ENCODE assay signal across 8 mouse cellular contexts in the genomic region with DNA sequence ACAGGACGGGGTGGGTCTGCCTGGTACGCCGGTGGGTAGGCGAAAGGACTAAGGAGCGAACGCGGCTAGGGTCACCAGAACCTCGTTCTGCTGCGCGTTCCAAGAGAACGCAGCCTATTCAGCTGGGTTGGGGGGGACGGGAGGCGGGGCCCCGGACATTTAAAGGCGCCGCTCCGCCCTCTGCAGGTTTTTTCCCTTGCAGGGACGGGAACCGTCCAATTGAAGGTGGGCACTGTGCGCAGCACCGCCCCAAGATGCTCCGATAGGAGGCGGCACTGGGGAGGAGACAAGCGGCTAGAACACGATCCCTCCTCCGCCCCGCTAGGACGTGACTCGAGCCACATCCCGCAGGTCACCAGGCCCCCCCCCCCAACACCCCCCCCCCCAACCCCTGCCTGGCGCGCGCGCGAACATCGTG. TPM values are rescaled to one million over a fixed set of nuclear protein-coding genes. Genes with fewer than 3 reads are reported as not detected.
A peak's percentile ranks its signal among the peaks of the same experiment; 100 is the strongest.
DNase-seq lines count a peak whose midpoint lies in the region; ATAC-seq and TF ChIP-seq lines count a peak whose summit lies in the region.

No protein-coding gene starts in this region.

- peak overlapping the region; percentile 79 for H3K4me2 ChIP-seq in heart, embryonic 13.5 days
- H3K4me2 ChIP-seq in liver, embryonic 12.5 days, result peak overlapping the region; percentile 91
- peak overlapping the region; percentile 85 for H3K4me2 ChIP-seq in stomach, embryonic 15.5 days

- H3K27ac ChIP-seq in heart, embryonic 13.5 days (replicated peaks), result peak overlapping the region; percentile 100
- peak overlapping the region; percentile 93 for H3K27ac ChIP-seq in liver, embryonic 12.5 days
- peak overlapping the region; percentile 99 for H3K27ac ChIP-seq in stomach, embryonic 15.5 days

- H3K36me3 ChIP-seq in C2C12 (ENCODE audit: control insufficient read depth, insufficient read depth), result peaks cover 26% of the 10 kb centered on the region
- H3K36me3 ChIP-seq in erythroblast, embryonic 14.5 days (ENCODE audit: control insufficient read depth), result peaks cover 44% of the 10 kb centered on the region
- H3K36me3 ChIP-seq in heart, embryonic 13.5 days, result peaks cover 46% of the 10 kb centered on the region
- H3K36me3 ChIP-seq in liver, embryonic 12.5 days, result peaks cover 36% of the 10 kb centered on the region
- peaks cover 27% of the 10 kb centered on the region for H3K36me3 ChIP-seq in stomach, embryonic 15.5 days

- peaks cover 40% of the 10 kb centered on the region for H3K79me2 ChIP-seq in C2C12 (ENCODE audit: control insufficient read depth, insufficient read depth)

- ATAC-seq in heart, embryonic 13.5 days (ENCODE audit: extremely low read depth, insufficient number of reproducible peaks, low FRiP score, low TSS enrichment), result peak; percentile 92
- peak; percentile 93 for ATAC-seq in liver, embryonic 12.5 days
- peak; percentile 94 for ATAC-seq in stomach, embryonic 15.5 days (ENCODE audit: insufficient read depth, low FRiP score, low read depth)

- no peaks in the 10 kb centered on the region for H3K27me3 ChIP-seq in C2C12 (ENCODE audit: control insufficient read depth, insufficient read depth, insufficient read length)
- H3K27me3 ChIP-seq in erythroblast, embryonic 14.5 days (ENCODE audit: control insufficient read depth), result no peaks in the 10 kb centered on the region
- no peaks in the 10 kb centered on the region for H3K27me3 ChIP-seq in heart, embryonic 13.5 days (replicated peaks)
- H3K27me3 ChIP-seq in liver, embryonic 12.5 days (replicated peaks), result no peaks in the 10 kb centered on the region
- H3K27me3 ChIP-seq in stomach, embryonic 15.5 days (replicated peaks), result no peaks in the 10 kb centered on the region

- peak; percentile 72; the same call in 1 of the 2 replicates for TF ChIP-seq POLR2A in brain, embryonic 14.5 days (IDR thresholded peaks at IDR 0.05; ENCODE audit: borderline replicate concordance, extremely low read depth, insufficient read depth, insufficient read length, poor library complexity, severe bottlenecking)

- peak overlapping the region; percentile 100 for H3K9ac ChIP-seq in heart, embryonic 13.5 days
- H3K9ac ChIP-seq in liver, embryonic 12.5 days, result peak overlapping the region; percentile 85
- H3K9ac ChIP-seq in stomach, embryonic 15.5 days, result peak overlapping the region; percentile 87

- DNase-seq in brain, embryonic 14.5 days (ENCODE audit: low read depth), result peak; percentile 99
- peak; percentile 98 for DNase-seq in kidney, postnatal 10 days
- peak; percentile 96 for DNase-seq in natural killer cell, adult 2 months (ENCODE audit: low spot score in 2 of 2)

- 1% methylated on average over 35 of the region's 36 CpGs for WGBS in heart, embryonic 13.5 days
- WGBS in liver, embryonic 12.5 days (ENCODE audit: insufficient replicate concordance), result under 1% methylated on average over 36 of the region's 36 CpGs
- WGBS in stomach, embryonic 15.5 days, result 0% methylated on average over 30 of the region's 36 CpGs

- no peaks in the 10 kb centered on the region for H3K9me3 ChIP-seq in erythroblast, embryonic 14.5 days (ENCODE audit: control insufficient read depth, low read length)
- no peaks in the 10 kb centered on the region for H3K9me3 ChIP-seq in heart, embryonic 13.5 days
- H3K9me3 ChIP-seq in liver, embryonic 12.5 days (replicated peaks), result no peaks in the 10 kb centered on the region
- H3K9me3 ChIP-seq in stomach, embryonic 15.5 days, result no peaks in the 10 kb centered on the region

- H3K4me1 ChIP-seq in erythroblast, embryonic 14.5 days (ENCODE audit: control insufficient read depth), result peaks cover 82% of the 10 kb centered on the region
- H3K4me1 ChIP-seq in heart, embryonic 13.5 days, result peaks cover 57% of the 10 kb centered on the region
- peaks cover 88% of the 10 kb centered on the region for H3K4me1 ChIP-seq in liver, embryonic 12.5 days
- H3K4me1 ChIP-seq in stomach, embryonic 15.5 days, result peaks cover 29% of the 10 kb centered on the region

- H3ac ChIP-seq in C2C12 (ENCODE audit: control insufficient read depth, insufficient read length, low read depth), result peak overlapping the region; percentile 95

- H3K4me3 ChIP-seq in C2C12 (ENCODE audit: insufficient read depth, poor library complexity, severe bottlenecking), result peak overlapping the region; percentile 74
- H3K4me3 ChIP-seq in erythroblast, embryonic 14.5 days (replicated peaks), result peak overlapping the region; percentile 90
- peak overlapping the region; percentile 96 for H3K4me3 ChIP-seq in heart, embryonic 13.5 days
- H3K4me3 ChIP-seq in liver, embryonic 12.5 days, result peak overlapping the region; percentile 77
- H3K4me3 ChIP-seq in stomach, embryonic 15.5 days (replicated peaks), result peak overlapping the region; percentile 72

- peaks cover 31% of the 10 kb centered on the region for H3K79me3 ChIP-seq in C2C12 (ENCODE audit: low read depth)

- TF ChIP-seq CTCF in C2C12 (IDR thresholded peaks at IDR 0.05; ENCODE audit: control insufficient read depth, insufficient read depth, insufficient read length), result no peak
- peak; percentile 42; the same call in 1 of the 2 replicates for TF ChIP-seq CTCF in brain, embryonic 14.5 days (IDR thresholded peaks at IDR 0.05; ENCODE audit: borderline replicate concordance, extremely low read depth, insufficient read depth, insufficient read length)

TF ChIP-seq in C2C12, 6 proteins besides CTCF, POLR2A, EP300 and RAD21:
- TF ChIP-seq MAX (IDR thresholded peaks at IDR 0.05), result peak; percentile 26
- no peak for TF ChIP-seq USF1 (IDR thresholded peaks at IDR 0.05; ENCODE audit: low read depth)

RNA-seq across cellular contexts. Expression of a gene that starts 1.6 kb away (rescaled TPM):
- polyA plus RNA-seq in C2C12 (2012; fragmentation: generic; extraction: Trizol), result 0.08 TPM
- 199 and 224 TPM in 2 replicates for polyA plus RNA-seq in brain, embryonic 14.5 days (2012; rRNA removed)
- 0.02 TPM in 1 of 2 replicates, not detected in the other for polyA plus RNA-seq in erythroblast, embryonic 14.5 days (2012)
- polyA plus RNA-seq in heart, embryonic 13.5 days (2015; fragmentation: Nextera tagmentation; extraction: Ambion mirVana), result 0.29 and 0.32 TPM in 2 replicates
- polyA plus RNA-seq in liver, embryonic 12.5 days (2016; fragmentation: Nextera tagmentation; extraction: Ambion mirVana), result not detected in 2 replicates
- 0.73 and 0.74 TPM in 2 replicates for polyA plus RNA-seq in stomach, embryonic 15.5 days (2015; fragmentation: Nextera tagmentation; extraction: Ambion mirVana)

RNA-seq across cellular contexts. Expression of a gene that starts 6.8 kb away (rescaled TPM):
- polyA plus RNA-seq in C2C12 (2012; fragmentation: generic; extraction: Trizol), result 189 TPM
- 219 and 232 TPM in 2 replicates for polyA plus RNA-seq in brain, embryonic 14.5 days (2012; rRNA removed)
- 11.0 and 12.3 TPM in 2 replicates for polyA plus RNA-seq in erythroblast, embryonic 14.5 days (2012)
- 151 and 166 TPM in 2 replicates for polyA plus RNA-seq in heart, embryonic 13.5 days (2015; fragmentation: Nextera tagmentation; extraction: Ambion mirVana)
- 191 and 205 TPM in 2 replicates for polyA plus RNA-seq in liver, embryonic 12.5 days (2016; fragmentation: Nextera tagmentation; extraction: Ambion mirVana)
- 237 and 240 TPM in 2 replicates for polyA plus RNA-seq in stomach, embryonic 15.5 days (2015; fragmentation: Nextera tagmentation; extraction: Ambion mirVana)

RNA-seq across cellular contexts. Expression of a gene that starts 17.8 kb away (rescaled TPM):
- polyA plus RNA-seq in C2C12 (2012; fragmentation: generic; extraction: Trizol), result 0.01 TPM
- polyA plus RNA-seq in brain, embryonic 14.5 days (2012; rRNA removed), result 1.6 and 2.3 TPM in 2 replicates
- 3.6 and 4.0 TPM in 2 replicates for polyA plus RNA-seq in erythroblast, embryonic 14.5 days (2012)
- 0.32 and 0.33 TPM in 2 replicates for polyA plus RNA-seq in heart, embryonic 13.5 days (2015; fragmentation: Nextera tagmentation; extraction: Ambion mirVana)
- 0.33 and 0.50 TPM in 2 replicates for polyA plus RNA-seq in liver, embryonic 12.5 days (2016; fragmentation: Nextera tagmentation; extraction: Ambion mirVana)
- polyA plus RNA-seq in stomach, embryonic 15.5 days (2015; fragmentation: Nextera tagmentation; extraction: Ambion mirVana), result 0.46 and 0.66 TPM in 2 replicates

RNA-seq across cellular contexts. Expression of a gene that starts 22.3 kb away (rescaled TPM):
- 16.6 TPM for polyA plus RNA-seq in C2C12 (2012; fragmentation: generic; extraction: Trizol)
- 181 and 258 TPM in 2 replicates for polyA plus RNA-seq in brain, embryonic 14.5 days (2012; rRNA removed)
- 156 and 161 TPM in 2 replicates for polyA plus RNA-seq in erythroblast, embryonic 14.5 days (2012)
- 79.1 and 86.2 TPM in 2 replicates for polyA plus RNA-seq in heart, embryonic 13.5 days (2015; fragmentation: Nextera tagmentation; extraction: Ambion mirVana)
- 77.2 and 78.5 TPM in 2 replicates for polyA plus RNA-seq in liver, embryonic 12.5 days (2016; fragmentation: Nextera tagmentation; extraction: Ambion mirVana)
- 81.9 and 93.0 TPM in 2 replicates for polyA plus RNA-seq in stomach, embryonic 15.5 days (2015; fragmentation: Nextera tagmentation; extraction: Ambion mirVana)

RNA-seq across cellular contexts. Expression of a gene that starts 32.4 kb away (rescaled TPM):
- not detected for polyA plus RNA-seq in C2C12 (2012; fragmentation: generic; extraction: Trizol)
- polyA plus RNA-seq in brain, embryonic 14.5 days (2012; rRNA removed), result not detected in 2 replicates
- not detected in 2 replicates for polyA plus RNA-seq in erythroblast, embryonic 14.5 days (2012)
- polyA plus RNA-seq in heart, embryonic 13.5 days (2015; fragmentation: Nextera tagmentation; extraction: Ambion mirVana), result not detected in 2 replicates
- polyA plus RNA-seq in liver, embryonic 12.5 days (2016; fragmentation: Nextera tagmentation; extraction: Ambion mirVana), result not detected in 2 replicates
- not detected in 2 replicates for polyA plus RNA-seq in stomach, embryonic 15.5 days (2015; fragmentation: Nextera tagmentation; extraction: Ambion mirVana)

Comparison
In these comparisons a context has a peak if more than half of its experiments do, and no peak if none do; other contexts are left out.
1. Peak in every context shown above with its lines: DNase-seq, ATAC-seq, H3K4me3 ChIP-seq and H3K27ac ChIP-seq.
2. RNA of a gene that starts 1.6 kb away (polyA plus RNA-seq): 199 to 224 TPM in brain, embryonic 14.5 days; 0.73 to 0.74 TPM in stomach, embryonic 15.5 days, 0.29 to 0.32 TPM in heart, embryonic 13.5 days, not detected in liver, embryonic 12.5 days, 0.08 TPM in C2C12 (single experiment) and 0.02 TPM in erythroblast, embryonic 14.5 days; every median in the first group is over 100 times any median in the second.
3. RNA of a gene that starts 6.8 kb away (polyA plus RNA-seq): 237 to 240 TPM in stomach, embryonic 15.5 days, 219 to 232 TPM in brain, embryonic 14.5 days, 191 to 205 TPM in liver, embryonic 12.5 days, 189 TPM in C2C12 (single experiment) and 151 to 166 TPM in heart, embryonic 13.5 days; 11.0 to 12.3 TPM in erythroblast, embryonic 14.5 days; every median in the first group is over 10 times any median in the second.